Mouse (Mus musculus) frontal cortex, postnatal 14 days (tissue): Measurements from ENCODE around the gene Pirb.
"Not testable (repeated sequence)": the region's sequence is repeated elsewhere in the genome, so short reads cannot be mapped to it uniquely, and the experiment has no call there.

Source experiments
- DNase-seq, 2 experiments: peaks; one replicate each; pipeline ENCODE4 v3.0.0; 2022; ENCODE audit warnings: low spot score in 2 of 2

Gene Pirb

GRCm38 (mm10) chr7:3720268-3720667 lies at the start of gene Pirb:
Gene Pirb, minus strand, starts transcription at chr7:3720391.
- not testable (repeated sequence) for DNase-seq

GRCm38 (mm10) chr7:3732675-3733074 lies 12.5 kb upstream of the Pirb start:
- DNase-seq = not testable (repeated sequence)

GRCm38 (mm10) chr7:3725459-3725858 lies 5.3 kb upstream of the Pirb start:
- not testable (repeated sequence) for DNase-seq

- DNase-seq = peak in 1 of 2 experiments; percentile 4
These were observed 4.9 kb downstream of the Pirb start for GRCm38 (mm10) chr7:3715249-3715648.

- no peak for DNase-seq
These were observed 7.8 kb downstream of the Pirb start for GRCm38 (mm10) chr7:3712264-3712942.

GRCm38 (mm10) chr7:3709000-3709399 lies 11.2 kb downstream of the Pirb start:
- no peak for DNase-seq

GRCm38 (mm10) chr7:3708447-3708980 lies 11.7 kb downstream of the Pirb start:
- not testable (repeated sequence) for DNase-seq

GRCm38 (mm10) chr7:3707568-3708413 lies 12.4 kb downstream of the Pirb start:
- no peak for DNase-seq

GRCm38 (mm10) chr7:3707027-3707426 lies 13.2 kb downstream of the Pirb start:
- no peak for DNase-seq

GRCm38 (mm10) chr7:3706343-3706934 lies 13.8 kb downstream of the Pirb start:
- no peak for DNase-seq

- no peak for DNase-seq
These were observed 14.3 kb downstream of the Pirb start for GRCm38 (mm10) chr7:3705911-3706310.

GRCm38 (mm10) chr7:3705461-3705860 lies 14.7 kb downstream of the Pirb start:
- DNase-seq = not testable (repeated sequence)

GRCm38 (mm10) chr7:3704475-3704874 lies 15.7 kb downstream of the Pirb start:
- no peak for DNase-seq

- DNase-seq = peak; percentile 96 to 97
These were observed 16.2 kb downstream of the Pirb start, which contains the start of gene Rps9 for GRCm38 (mm10) chr7:3703879-3704441. Gene Rps9, plus strand, starts transcription at chr7:3703993.

- no peak for DNase-seq
These were observed 16.9 kb downstream of the Pirb start for GRCm38 (mm10) chr7:3703148-3703878.

- no peak for DNase-seq
These were observed 21.7 kb downstream of the Pirb start for GRCm38 (mm10) chr7:3698471-3698870.

- DNase-seq = not testable (repeated sequence)
These were observed 25.3 kb downstream of the Pirb start for GRCm38 (mm10) chr7:3694949-3695305.

GRCm38 (mm10) chr7:3694076-3694948 lies 25.9 kb downstream of the Pirb start:
- peak in 1 of 2 experiments; percentile 35 for DNase-seq

GRCm38 (mm10) chr7:3693809-3694075 lies 26.4 kb downstream of the Pirb start:
- no peak for DNase-seq
